Mouse (Mus musculus) layer of hippocampus, adult 18-20 months (tissue): ENCODE results near the gene Rerg. TPM values are rescaled to one million over a fixed set of nuclear protein-coding genes. Genes with fewer than 3 reads are reported as not detected.
"Not testable (repeated sequence)": the region's sequence is repeated elsewhere in the genome, so short reads cannot be mapped to it uniquely, and the experiment has no call there.

ENCODE experiments used
- DNase-seq, 2 experiments: peaks; one replicate each; pipeline ENCODE4 v3.0.0; 2022; ENCODE audit warnings: low spot score in 2 of 2
- total RNA-seq, 2 experiments: library from RNA; stranded (reverse); gene quantifications; 2 replicates each; pipeline ENCODE4 v1.2.3; 2021

Rerg gene
- total RNA-seq, 2 experiments from 2014 or later, result 34.2 to 37.1 TPM

GRCm38 (mm10) chr6:137087956-137088355 lies 82.3 kb downstream of the Rerg start:
- DNase-seq, result peak in 1 of 2 experiments; percentile 79

DNA sequence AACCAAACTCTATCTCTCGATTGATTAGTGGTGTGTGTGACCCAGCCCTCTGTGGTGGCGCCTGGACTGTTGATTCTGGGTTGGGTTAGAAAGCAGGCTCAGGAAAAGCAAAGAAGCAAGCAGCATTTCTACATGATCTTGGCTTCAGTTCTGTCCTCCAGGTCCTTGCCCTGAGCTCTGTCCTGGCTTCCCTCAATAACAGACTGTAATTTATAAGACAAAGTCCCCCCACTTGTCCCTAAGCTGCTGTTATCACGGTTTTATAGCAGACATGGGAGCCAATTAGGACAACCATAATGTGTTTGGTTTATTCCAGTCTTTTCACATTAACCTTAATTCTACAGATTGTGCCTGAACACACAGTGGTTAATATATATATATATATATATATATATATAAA lies 82.8 kb downstream of the Rerg start:
- no peak for DNase-seq

- no peak for DNase-seq
Measured at GRCm38 (mm10) chr6:137079701-137080100, 90.6 kb downstream of the Rerg start.

DNA sequence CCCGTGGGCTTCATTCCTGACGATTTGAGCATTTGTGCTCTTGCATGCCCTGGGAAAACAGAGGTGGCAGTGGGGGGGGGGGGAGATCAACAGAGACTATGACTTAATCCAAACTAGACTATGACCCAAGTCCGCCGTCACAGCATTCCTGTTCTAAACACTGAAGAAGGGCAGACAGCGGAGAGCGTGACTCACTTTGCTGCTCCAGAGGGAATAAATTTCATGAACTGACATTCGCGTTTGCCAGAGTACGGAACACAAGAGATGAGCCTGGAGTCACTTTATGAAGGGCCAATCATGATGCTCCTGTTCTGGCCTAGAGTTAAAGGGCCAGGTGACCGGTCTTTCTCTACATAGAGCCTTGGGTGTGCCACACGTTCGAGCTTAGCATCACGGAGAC lies 93.6 kb downstream of the Rerg start:
- no peak for DNase-seq

- no peak for DNase-seq
Measured at GRCm38 (mm10) chr6:137076225-137076624, 94.1 kb downstream of the Rerg start.

- DNase-seq, result no peak
Measured at GRCm38 (mm10) chr6:137072256-137072655, 98.0 kb downstream of the Rerg start.

DNA sequence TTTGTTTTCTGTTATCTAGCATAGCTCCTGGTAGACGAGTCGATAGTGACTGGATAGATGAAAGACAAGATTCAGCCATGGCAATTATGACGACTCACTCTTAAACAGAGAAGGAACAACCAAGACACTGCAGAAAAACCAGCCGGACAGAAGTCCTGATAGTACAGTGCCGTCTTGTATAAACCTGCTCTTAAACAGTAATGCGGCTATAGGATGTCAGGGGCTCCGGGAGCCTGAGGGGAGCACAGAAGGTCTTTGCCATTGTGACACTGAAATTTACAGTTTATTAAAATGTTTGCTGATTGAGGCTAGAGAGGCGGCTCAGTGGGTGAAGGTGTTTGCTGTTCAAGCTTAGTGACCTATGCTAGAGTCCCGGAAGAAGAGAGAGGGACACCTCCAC lies 98.8 kb downstream of the Rerg start:
- no peak for DNase-seq

- no peak for DNase-seq
Measured at GRCm38 (mm10) chr6:137065506-137065905, 104.8 kb downstream of the Rerg start.

DNA sequence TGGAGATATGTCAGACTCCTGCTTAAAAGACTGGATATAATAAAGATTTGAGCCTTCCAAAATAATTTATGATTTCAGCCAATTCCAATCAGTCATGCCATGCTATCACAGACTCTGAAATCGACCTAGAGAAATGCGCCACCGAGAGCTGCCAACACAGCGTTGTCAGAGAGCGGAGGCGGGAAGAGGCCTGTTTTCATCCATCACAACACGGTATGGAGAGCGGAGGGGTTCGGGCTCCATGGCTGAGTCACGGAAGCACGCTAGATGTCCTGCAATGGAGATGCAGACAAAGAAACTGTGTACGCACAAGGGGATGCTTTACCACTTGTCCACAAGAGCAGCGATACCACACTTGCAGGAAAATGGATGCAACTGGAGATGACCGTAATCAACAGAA lies 105.5 kb downstream of the Rerg start:
- peak; percentile 55 to 84 for DNase-seq

DNA sequence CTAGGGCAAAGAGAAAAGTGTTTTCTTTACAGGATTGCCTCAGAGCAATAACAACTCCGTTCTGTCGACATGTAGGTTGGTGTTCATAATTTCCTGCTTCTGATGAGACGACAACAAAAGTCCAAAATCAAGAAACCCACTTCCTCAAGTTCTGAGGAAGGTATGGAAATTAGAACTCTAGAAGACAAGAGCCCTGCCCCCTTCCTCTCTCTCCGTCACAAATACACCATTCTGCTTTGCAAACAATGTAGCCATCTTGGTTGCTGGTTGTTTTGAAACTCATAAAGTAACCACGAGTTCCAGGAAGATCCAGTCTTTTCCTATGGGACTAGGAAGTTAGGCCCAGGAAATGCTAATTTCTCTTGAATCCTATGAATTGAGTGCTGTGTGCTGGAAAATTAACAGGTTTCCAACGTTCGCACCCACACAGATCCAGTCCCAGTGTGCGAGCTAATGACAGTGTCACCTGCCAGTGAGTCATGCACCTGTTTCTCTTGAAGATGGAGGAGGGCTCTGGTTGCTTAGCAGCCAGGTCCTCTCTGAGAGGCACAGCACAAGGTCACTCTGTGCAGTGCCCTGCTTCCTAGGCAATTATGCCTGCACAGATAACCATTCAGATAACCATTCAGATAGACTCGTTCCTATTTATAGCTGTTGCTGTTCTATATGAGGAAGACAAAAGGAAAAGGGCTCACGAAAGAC lies 106.9 kb downstream of the Rerg start:
- no peak for DNase-seq

DNA sequence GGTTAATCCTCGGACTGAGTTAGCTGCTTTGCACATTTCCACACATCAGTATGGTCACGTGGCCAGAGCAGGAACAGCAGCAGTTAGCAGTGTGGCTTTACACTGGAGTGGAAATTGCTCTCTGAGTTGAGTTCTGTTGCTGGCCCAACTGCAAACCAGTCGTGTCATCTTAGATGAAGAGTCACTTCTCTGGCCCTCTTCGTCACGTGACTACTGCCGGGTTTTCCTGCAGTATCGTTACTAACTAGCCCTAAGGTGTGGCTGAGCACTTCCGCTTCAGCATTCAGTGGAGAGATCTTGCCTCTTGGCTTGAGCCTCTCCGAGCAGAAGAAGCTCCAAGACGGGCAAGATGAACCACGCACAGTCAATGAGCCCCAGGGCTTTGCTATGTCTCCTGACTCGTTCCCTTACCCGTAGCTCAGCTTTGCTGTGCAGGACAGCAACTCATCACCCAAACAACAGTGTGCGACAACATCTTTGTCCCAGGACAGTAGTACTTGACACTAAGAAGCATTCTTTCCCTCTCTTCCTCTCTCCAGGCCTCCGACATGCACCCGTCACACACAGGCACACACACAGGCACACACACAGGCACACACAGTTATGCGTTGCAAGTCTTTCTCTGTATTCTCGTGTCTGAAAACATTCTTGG lies 108.3 kb downstream of the Rerg start:
- DNase-seq, result no peak

- DNase-seq, result no peak
Measured at GRCm38 (mm10) chr6:137060595-137060994, 109.7 kb downstream of the Rerg start.

GRCm38 (mm10) chr6:137058257-137058656 lies 112.0 kb downstream of the Rerg start:
- DNase-seq, result no peak

DNA sequence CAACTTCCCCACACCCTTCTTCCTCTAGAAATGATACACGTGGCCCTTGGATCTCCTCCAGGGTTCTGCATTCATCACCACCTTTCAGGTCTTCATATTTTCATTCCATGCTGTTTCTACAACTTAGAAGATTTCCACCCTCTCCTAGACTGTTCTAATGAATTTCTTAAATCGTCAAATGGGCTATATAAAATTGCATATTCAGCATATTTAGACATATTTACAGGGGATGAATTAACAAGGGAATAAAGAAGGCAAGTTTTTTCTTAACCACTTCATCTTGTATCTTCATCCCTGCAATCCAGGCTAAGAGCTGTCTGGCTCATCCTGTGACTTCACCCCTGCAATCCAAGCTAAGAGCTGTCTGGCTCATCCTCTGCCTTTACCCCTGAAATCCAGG lies 116.2 kb downstream of the Rerg start:
- no peak for DNase-seq

GRCm38 (mm10) chr6:137053464-137053863 lies 116.8 kb downstream of the Rerg start:
- DNase-seq, result peak in 1 of 2 experiments; percentile 46

GRCm38 (mm10) chr6:137053006-137053405 lies 117.3 kb downstream of the Rerg start:
- DNase-seq, result no peak

GRCm38 (mm10) chr6:137047036-137047435 lies 123.3 kb downstream of the Rerg start:
- no peak for DNase-seq

GRCm38 (mm10) chr6:137045011-137045504 lies 125.2 kb downstream of the Rerg start:
- DNase-seq, result no peak

DNA sequence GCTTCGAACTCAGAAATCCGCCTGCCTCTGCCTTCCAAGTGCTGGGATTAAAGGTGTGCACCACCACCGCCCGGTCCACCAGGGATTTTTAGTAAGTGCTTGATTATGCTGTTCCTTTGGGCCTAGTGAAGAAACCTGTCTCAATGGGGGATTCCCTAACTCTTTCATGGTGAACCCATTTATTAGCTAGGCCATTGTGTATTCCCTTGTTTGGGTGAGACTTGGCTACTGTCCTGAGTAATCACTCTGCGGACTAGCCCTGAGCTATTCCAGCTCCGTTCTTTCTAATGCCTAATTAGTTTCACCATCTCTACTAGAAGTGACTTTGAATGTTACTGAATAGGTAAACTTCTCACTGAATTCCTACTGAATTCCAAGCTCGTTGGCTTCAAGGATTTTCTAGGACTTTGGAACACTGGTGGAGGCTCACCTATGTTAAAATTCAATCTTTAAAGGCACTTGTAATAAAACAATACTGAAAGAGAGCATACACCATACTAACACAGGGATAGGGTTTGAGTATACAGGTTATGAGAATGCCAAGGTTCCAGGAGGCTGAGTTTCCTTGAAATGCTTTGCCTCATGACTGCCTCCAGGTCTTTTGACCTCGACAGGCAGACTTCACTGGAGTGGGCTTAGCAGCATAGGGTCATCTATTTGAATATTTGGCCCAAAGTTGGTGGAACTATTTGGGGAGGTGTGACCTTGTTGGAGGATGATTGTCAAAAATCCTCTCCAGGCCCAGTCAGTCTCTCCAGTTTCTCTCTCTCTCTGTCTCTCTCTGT lies 134.5 kb downstream of the Rerg start:
- DNase-seq, result not testable (repeated sequence)

GRCm38 (mm10) chr6:137030611-137031097 lies 139.6 kb downstream of the Rerg start:
- DNase-seq, result no peak

DNA sequence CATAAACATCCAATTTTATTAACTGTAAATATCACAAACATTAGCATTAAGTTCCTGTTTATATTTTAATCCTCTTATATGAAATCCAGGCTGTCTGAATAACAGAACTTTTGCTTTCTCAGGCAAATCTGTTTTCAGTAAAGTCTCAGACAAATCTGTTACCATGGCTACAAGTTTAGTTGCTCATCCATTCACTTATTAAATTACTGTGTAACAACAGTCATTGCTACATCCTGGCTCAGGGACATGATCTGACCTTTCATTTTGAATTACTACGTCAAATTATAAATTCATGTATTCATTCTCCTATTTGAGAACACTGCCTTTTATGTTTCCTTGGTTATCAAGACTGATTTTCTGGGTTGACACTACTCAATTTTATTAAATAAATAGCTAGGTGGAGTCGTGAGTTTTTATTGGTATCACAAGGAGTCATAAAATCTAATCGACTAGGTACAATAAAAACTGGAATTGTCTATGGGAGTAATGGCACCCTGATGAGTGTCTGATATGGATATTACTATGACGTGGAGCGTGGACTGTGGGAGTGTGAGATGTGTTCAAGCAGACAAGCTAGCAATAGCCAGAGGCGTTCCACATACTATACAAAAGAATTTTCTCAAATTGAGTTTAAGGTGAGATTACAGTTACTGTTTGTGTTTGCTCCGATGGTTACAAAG lies 140.2 kb downstream of the Rerg start:
- no peak for DNase-seq
